9 mouse cellular contexts compared by ENCODE assay signal in genomic region chr17:30609305-30609979, GRCm38 (mm10). TPM values are rescaled to one million over a fixed set of nuclear protein-coding genes. Genes with fewer than 3 reads are reported as not detected.
DNase-seq lines count a peak whose midpoint lies in the region; ATAC-seq and TF ChIP-seq lines count a peak whose summit lies in the region.
"Had no signal": no experiment of that assay in that cellular context is flagged by ENCODE, and none has a peak within 500 bp of the region (broad histone marks: within the 10 kb centered on the region; RNA-seq: fewer than 3 reads in every experiment).

No protein-coding gene starts in this region.

- H3K27ac ChIP-seq in ES-E14 (ENCODE audit: insufficient read depth, low read depth, low read length, poor library complexity, severe bottlenecking), result peak overlapping the region; percentile 58
- peak overlapping the region; percentile 80 for H3K27ac ChIP-seq in liver, embryonic 16.5 days (ENCODE audit: low read length)
- H3K27ac ChIP-seq in hindbrain, embryonic 11.5 days (ENCODE audit: low read depth, low read length), result no peak overlapping the region
- H3K27ac ChIP-seq: hindbrain, embryonic 15.5 days had no signal

- 54% methylated on average over 16 of the region's 16 CpGs for WGBS in liver, embryonic 16.5 days (ENCODE audit: insufficient replicate concordance)
- WGBS in hindbrain, embryonic 11.5 days, result 90% methylated on average over 16 of the region's 16 CpGs

- H3K4me3 ChIP-seq in ES-E14 (ENCODE audit: insufficient read depth in 1 of 2, low read depth in 1 of 2, low read length in 2 of 2, poor library complexity in 1 of 2, severe bottlenecking in 1 of 2), result peak overlapping the region; percentile 54 to 64
- H3K4me3 ChIP-seq in liver, embryonic 16.5 days (ENCODE audit: low read depth, low read length), result peak overlapping the region; percentile 82
- H3K4me3 ChIP-seq in hindbrain, embryonic 11.5 days (ENCODE audit: low read depth, low read length), result no peak overlapping the region
- H3K4me3 ChIP-seq: hindbrain, embryonic 15.5 days had no signal

- H3K4me1 ChIP-seq in ES-E14 (ENCODE audit: control insufficient read depth in 2 of 2, insufficient read depth in 2 of 2, low read length in 2 of 2, poor library complexity in 1 of 2), result peaks cover 35 to 36% of the 10 kb centered on the region in 2 experiments
- peaks cover 59% of the 10 kb centered on the region for H3K4me1 ChIP-seq in liver, embryonic 16.5 days (ENCODE audit: control insufficient read depth, low read depth, low read length)
- peaks cover 3% of the 10 kb centered on the region; the same call in 1 of the 2 replicates for H3K4me1 ChIP-seq in hindbrain, embryonic 11.5 days (replicated peaks; ENCODE audit: control insufficient read depth, insufficient read depth, low read length)

- no peaks in the 10 kb centered on the region for H3K36me3 ChIP-seq in ES-E14 (ENCODE audit: control insufficient read depth, insufficient read depth, low read length, poor library complexity, severe bottlenecking)
- H3K36me3 ChIP-seq in liver, embryonic 16.5 days (ENCODE audit: control insufficient read depth, insufficient read depth), result peaks cover 4% of the 10 kb centered on the region; the same call in 1 of the 2 replicates
- H3K36me3 ChIP-seq in hindbrain, embryonic 11.5 days (ENCODE audit: control insufficient read depth, insufficient read depth, low read length), result no peaks in the 10 kb centered on the region
- H3K36me3 ChIP-seq: hindbrain, embryonic 15.5 days had no signal

- peak; percentile 16; the same call in 1 of the 2 replicates for ATAC-seq in liver, embryonic 16.5 days (ENCODE audit: low read depth)
- ATAC-seq in hindbrain, embryonic 11.5 days (ENCODE audit: low FRiP score), result no peak

- no peaks in the 10 kb centered on the region for H3K27me3 ChIP-seq in liver, embryonic 16.5 days (ENCODE audit: control insufficient read depth, insufficient read depth, low read depth, low read length)
- H3K27me3 ChIP-seq in hindbrain, embryonic 11.5 days (ENCODE audit: control insufficient read depth, insufficient read depth, low read length), result no peaks in the 10 kb centered on the region
- H3K27me3 ChIP-seq: hindbrain, embryonic 15.5 days had no signal

- in situ Hi-C loops in ES-E14 (cut with MboI; ENCODE audit: low sequenced_read_pairs in 2 of 2, unreplicated experiment in 2 of 2), result no loop called here

- DNase-seq in kidney, postnatal 10 days, result peak; percentile 71
- DNase-seq in kidney, adult 9 months, result no peak
- DNase-seq in ES-E14 (ENCODE audit: low read depth, low spot score), result peak; percentile 79
- DNase-seq in c-Kit-negative CD71-positive TER-119-positive erythroid progenitor cells, embryonic 14.5 days (ENCODE audit: low read depth, low spot score), result peak; percentile 66
- no peak for DNase-seq in hindbrain, embryonic 11.5 days (ENCODE audit: low spot score)
- no peak for DNase-seq in adrenal gland, adult 18-20 months (ENCODE audit: low spot score in 2 of 2)
- DNase-seq: cerebellum, adult 9-10 months had no signal

- peak overlapping the region; percentile 69 for H3K4me2 ChIP-seq in liver, embryonic 16.5 days (ENCODE audit: low read depth, low read length)
- H3K4me2 ChIP-seq in hindbrain, embryonic 11.5 days (replicated peaks; ENCODE audit: low read depth, low read length), result no peak overlapping the region
- H3K4me2 ChIP-seq: hindbrain, embryonic 15.5 days had no signal

- H3K9ac ChIP-seq in ES-E14 (ENCODE audit: insufficient read depth, low read depth, low read length, poor library complexity, severe bottlenecking), result peak overlapping the region; percentile 65; the same call in 1 of the 2 replicates
- peak overlapping the region; percentile 35 for H3K9ac ChIP-seq in liver, embryonic 16.5 days (ENCODE audit: low read depth, low read length)
- no peak overlapping the region for H3K9ac ChIP-seq in hindbrain, embryonic 11.5 days (ENCODE audit: low read depth, low read length)
- H3K9ac ChIP-seq: hindbrain, embryonic 15.5 days had no signal

- H3K9me3 ChIP-seq in ES-E14 (ENCODE audit: control insufficient read depth, insufficient read depth, low read depth, low read length), result no peaks in the 10 kb centered on the region
- H3K9me3 ChIP-seq in liver, embryonic 16.5 days (replicated peaks; ENCODE audit: control insufficient read depth, low read length), result no peaks in the 10 kb centered on the region
- no peaks in the 10 kb centered on the region for H3K9me3 ChIP-seq in hindbrain, embryonic 11.5 days (ENCODE audit: control insufficient read depth, low read length)
- H3K9me3 ChIP-seq: hindbrain, embryonic 15.5 days had no signal

TF ChIP-seq in ES-E14, 5 proteins besides CTCF, POLR2A, EP300 and RAD21:
- TF ChIP-seq HCFC1 (IDR thresholded peaks at IDR 0.05; ENCODE audit: borderline replicate concordance, insufficient read depth, low read length) (no peak), MAFK (IDR thresholded peaks at IDR 0.05; ENCODE audit: insufficient read depth, low read depth, low read length) (peak; percentile 90)

RNA-seq across cellular contexts. Expression of gene Dnah8, which starts 14.7 kb away (rescaled TPM):
- 19.5 and 28.0 TPM in 2 replicates for total RNA-seq in ES-E14 (2012; rRNA removed)
- 0.89 and 0.99 TPM in 2 replicates for polyA plus RNA-seq in liver, embryonic 16.5 days (2015; fragmentation: Nextera tagmentation; extraction: Ambion mirVana)
- polyA plus RNA-seq in hindbrain, embryonic 11.5 days (2014; fragmentation: Nextera tagmentation; extraction: Ambion mirVana), result 0.92 and 2.4 TPM in 2 replicates
- under 1 TPM; 0.60 to 0.93 TPM for total RNA-seq in adrenal gland, adult 18-20 months (2021)

RNA-seq across cellular contexts. Expression of gene Glo1, which starts 17.2 kb away (rescaled TPM):
- 283 and 284 TPM in 2 replicates for total RNA-seq in ES-E14 (2012; rRNA removed)
- polyA plus RNA-seq in liver, embryonic 16.5 days (2015; fragmentation: Nextera tagmentation; extraction: Ambion mirVana), result 259 and 271 TPM in 2 replicates
- polyA plus RNA-seq in hindbrain, embryonic 11.5 days (2014; fragmentation: Nextera tagmentation; extraction: Ambion mirVana), result 250 TPM in 2 replicates
- total RNA-seq in adrenal gland, adult 18-20 months (2021), result 100 to 1,000 TPM; 131 to 145 TPM

RNA-seq across cellular contexts. Expression of gene Btbd9, which starts 33.2 kb away (rescaled TPM):
- total RNA-seq in ES-E14 (2012; rRNA removed), result 28.2 and 34.8 TPM in 2 replicates
- polyA plus RNA-seq in liver, embryonic 16.5 days (2015; fragmentation: Nextera tagmentation; extraction: Ambion mirVana), result 13.2 and 14.3 TPM in 2 replicates
- polyA plus RNA-seq in hindbrain, embryonic 11.5 days (2014; fragmentation: Nextera tagmentation; extraction: Ambion mirVana), result 62.7 and 63.0 TPM in 2 replicates
- total RNA-seq in adrenal gland, adult 18-20 months (2021), result 10 to 100 TPM; 52.2 to 81.3 TPM

Comparison
In these comparisons a context has a peak if more than half of its experiments do, and no peak if none do; other contexts are left out.
1. DNase-seq: peak in kidney, postnatal 10 days (single experiment), ES-E14 (single experiment) and c-Kit-negative CD71-positive TER-119-positive erythroid progenitor cells, embryonic 14.5 days (single experiment); none in kidney, adult 9 months (single experiment), hindbrain, embryonic 11.5 days (single experiment) and adrenal gland, adult 18-20 months (0 of 2).
2. RNA of gene Dnah8, which starts 14.7 kb away (total RNA-seq): 19.5 to 28.0 TPM in ES-E14; 0.60 to 0.93 TPM in adrenal gland, adult 18-20 months; every median in the first group is over 10 times any median in the second.